ENCODE assay signal across 31 mouse cellular contexts in the genomic region with DNA sequence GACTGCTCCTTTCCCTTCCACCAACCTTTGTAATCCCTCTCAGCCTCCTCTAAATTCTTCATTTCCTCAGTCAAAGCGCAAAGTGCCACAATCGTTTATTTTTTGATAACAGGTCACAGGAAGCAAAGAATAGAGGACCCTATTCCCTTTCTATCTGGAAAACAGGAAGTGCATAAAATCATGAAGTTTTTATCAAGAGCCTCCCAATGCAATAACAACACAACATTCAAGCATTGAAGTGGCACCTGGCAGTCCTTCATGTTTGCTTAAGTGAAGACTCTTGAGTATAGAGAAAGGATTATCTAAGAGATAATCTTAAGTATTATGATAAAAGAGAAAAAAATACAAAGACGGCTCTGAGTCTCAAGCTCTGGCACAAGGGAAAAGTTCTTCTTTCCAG.
"Had no signal": no experiment of that assay in that cellular context is flagged by ENCODE, and none has a peak within 500 bp of the region (broad histone marks: within the 10 kb centered on the region; RNA-seq: fewer than 3 reads in every experiment).

No protein-coding gene starts in this region.

- H3K36me3 ChIP-seq: limb, embryonic 10.5 days; limb, embryonic 12.5 days; limb, embryonic 13.5 days; limb, embryonic 15.5 days; liver, embryonic 12.5 days; liver, embryonic 13.5 days; liver, embryonic 15.5 days; lung, embryonic 15.5 days; midbrain, embryonic 10.5 days; midbrain, embryonic 12.5 days; midbrain, embryonic 13.5 days; midbrain, embryonic 15.5 days; neural tube, embryonic 12.5 days had no signal

- DNase-seq: left cerebral cortex, postnatal 4 days; liver; liver, embryonic 13.5 days; liver, postnatal 0 days; lung, adult 18-20 months; lung, adult 2 months; lung, postnatal 10 days; lung, postnatal 14 days; lung, postnatal 4 days; midbrain, embryonic 14.5 days had no signal

- ATAC-seq: liver, embryonic 12.5 days; liver, postnatal 0 days; lung, postnatal 0 days; midbrain, embryonic 13.5 days; midbrain, embryonic 15.5 days; midbrain, embryonic 16.5 days had no signal

- H3K4me3 ChIP-seq: left cerebral cortex, adult 2 months; limb, embryonic 10.5 days; limb, embryonic 12.5 days; limb, embryonic 13.5 days; limb, embryonic 15.5 days; liver, embryonic 12.5 days; liver, embryonic 13.5 days; liver, embryonic 15.5 days; lung, embryonic 15.5 days; megakaryocyte, embryonic 14.5 days; midbrain, embryonic 10.5 days; midbrain, embryonic 12.5 days; midbrain, embryonic 13.5 days; midbrain, embryonic 15.5 days; myocyte; neural tube, embryonic 12.5 days had no signal

- H3K9me3 ChIP-seq: limb, embryonic 10.5 days; limb, embryonic 12.5 days; limb, embryonic 13.5 days; limb, embryonic 15.5 days; liver, embryonic 12.5 days; liver, embryonic 15.5 days; lung, embryonic 15.5 days; midbrain, embryonic 10.5 days; midbrain, embryonic 12.5 days; midbrain, embryonic 13.5 days; midbrain, embryonic 15.5 days; neural tube, embryonic 12.5 days had no signal

- H3K27me3 ChIP-seq: limb, embryonic 12.5 days; limb, embryonic 13.5 days; limb, embryonic 15.5 days; liver, embryonic 12.5 days; liver, embryonic 13.5 days; liver, embryonic 15.5 days; lung, embryonic 15.5 days; megakaryocyte, embryonic 14.5 days; midbrain, embryonic 12.5 days; midbrain, embryonic 13.5 days; midbrain, embryonic 15.5 days; neural tube, embryonic 12.5 days had no signal

- H3K9ac ChIP-seq: limb, embryonic 12.5 days; limb, embryonic 13.5 days; limb, embryonic 15.5 days; liver, embryonic 12.5 days; liver, embryonic 13.5 days; liver, embryonic 14.5 days; liver, embryonic 15.5 days; liver, postnatal 0 days; lung, embryonic 15.5 days; midbrain, embryonic 12.5 days; midbrain, embryonic 13.5 days; midbrain, embryonic 15.5 days; neural tube, embryonic 12.5 days had no signal

- H3K27ac ChIP-seq: left cerebral cortex, adult 2 months; limb, embryonic 10.5 days; limb, embryonic 12.5 days; limb, embryonic 13.5 days; limb, embryonic 15.5 days; liver, embryonic 12.5 days; liver, embryonic 13.5 days; liver, embryonic 14.5 days; liver, embryonic 15.5 days; macrophage; midbrain, embryonic 10.5 days; midbrain, embryonic 12.5 days; midbrain, embryonic 13.5 days; midbrain, embryonic 15.5 days; neural tube, embryonic 12.5 days had no signal

- H3K4me1 ChIP-seq: limb, embryonic 10.5 days; limb, embryonic 12.5 days; limb, embryonic 13.5 days; limb, embryonic 15.5 days; liver, embryonic 12.5 days; liver, embryonic 13.5 days; liver, embryonic 15.5 days; lung, embryonic 15.5 days; megakaryocyte, embryonic 14.5 days; midbrain, embryonic 10.5 days; midbrain, embryonic 12.5 days; midbrain, embryonic 13.5 days; midbrain, embryonic 15.5 days; neural tube, embryonic 12.5 days had no signal

- H3K4me2 ChIP-seq: limb, embryonic 12.5 days; limb, embryonic 13.5 days; limb, embryonic 15.5 days; liver, embryonic 11.5 days; liver, embryonic 12.5 days; liver, embryonic 13.5 days; liver, embryonic 15.5 days; lung, embryonic 15.5 days; midbrain, embryonic 11.5 days; midbrain, embryonic 12.5 days; midbrain, embryonic 13.5 days; midbrain, embryonic 15.5 days; neural tube, embryonic 12.5 days had no signal
